Mouse (Mus musculus): ENCODE measurements around the gene Pimreg.

The Pimreg gene

GRCm38 (mm10) chr11:72029143-72029542 lies 12.7 kb upstream of the Pimreg start:
- DNase-seq (ENCODE audit: inconsistent ontology term) = peak; percentile 40

- DNase-seq (ENCODE audit: inconsistent ontology term) = no peak
These were observed 10.5 kb upstream of the Pimreg start for GRCm38 (mm10) chr11:72031353-72031752.

- no peak for DNase-seq (ENCODE audit: inconsistent ontology term)
These were observed 9.7 kb upstream of the Pimreg start for GRCm38 (mm10) chr11:72032091-72032490.

GRCm38 (mm10) chr11:72032589-72032988 lies 9.2 kb upstream of the Pimreg start:
- no peak for DNase-seq (ENCODE audit: inconsistent ontology term)

- DNase-seq (ENCODE audit: inconsistent ontology term) = no peak
These were observed 4.4 kb upstream of the Pimreg start, which contains the start of gene Aipl1 for GRCm38 (mm10) chr11:72037409-72037808. Aipl1 (minus strand) TSS chr11:72037509.

- DNase-seq (ENCODE audit: inconsistent ontology term) = peak; percentile 57
These were observed 3.8 kb upstream of the Pimreg start for GRCm38 (mm10) chr11:72037996-72038395.

- peak; percentile 47 for DNase-seq (ENCODE audit: inconsistent ontology term)
These were observed 2.0 kb upstream of the Pimreg start for GRCm38 (mm10) chr11:72039599-72040386.

GRCm38 (mm10) chr11:72041290-72041767 lies 503 bp upstream of the Pimreg start:
- no peak for DNase-seq (ENCODE audit: inconsistent ontology term)

- DNase-seq (ENCODE audit: inconsistent ontology term) = no peak
These were observed 799 bp downstream of the Pimreg start for GRCm38 (mm10) chr11:72042631-72043030.

- DNase-seq (ENCODE audit: inconsistent ontology term) = no peak
These were observed 2.4 kb downstream of the Pimreg start for GRCm38 (mm10) chr11:72044231-72044630.

- DNase-seq (ENCODE audit: inconsistent ontology term) = no peak
These were observed 6.9 kb downstream of the Pimreg start for GRCm38 (mm10) chr11:72048730-72049129.

- no peak for DNase-seq (ENCODE audit: inconsistent ontology term)
These were observed 7.4 kb downstream of the Pimreg start for GRCm38 (mm10) chr11:72049171-72049759.

GRCm38 (mm10) chr11:72050168-72050894 lies 8.5 kb downstream of the Pimreg start:
- no peak for DNase-seq (ENCODE audit: inconsistent ontology term)

GRCm38 (mm10) chr11:72050895-72051858 lies 9.3 kb downstream of the Pimreg start:
- DNase-seq (ENCODE audit: inconsistent ontology term) = peak; percentile 30

GRCm38 (mm10) chr11:72052221-72052620 lies 10.4 kb downstream of the Pimreg start:
- DNase-seq (ENCODE audit: inconsistent ontology term) = peak; percentile 78

GRCm38 (mm10) chr11:72052636-72053035 lies 10.8 kb downstream of the Pimreg start:
- peak; percentile 61 for DNase-seq (ENCODE audit: inconsistent ontology term)

GRCm38 (mm10) chr11:72055176-72055575 lies 13.3 kb downstream of the Pimreg start:
- no peak for DNase-seq (ENCODE audit: inconsistent ontology term)

GRCm38 (mm10) chr11:72057166-72057565 lies 15.3 kb downstream of the Pimreg start:
- DNase-seq (ENCODE audit: inconsistent ontology term) = no peak

GRCm38 (mm10) chr11:72060416-72060815 lies 18.6 kb downstream of the Pimreg start:
- no peak for DNase-seq (ENCODE audit: inconsistent ontology term)

GRCm38 (mm10) chr11:72061093-72061620 lies 19.3 kb downstream of the Pimreg start:
- DNase-seq (ENCODE audit: inconsistent ontology term) = no peak

- DNase-seq (ENCODE audit: inconsistent ontology term) = no peak
These were observed 22.6 kb downstream of the Pimreg start for GRCm38 (mm10) chr11:72064414-72064813.

Measured in Muller cell, postnatal 12 days (primary cell).